Mouse (Mus musculus): Measurements from ENCODE around the gene Kmt2e.

DNA sequence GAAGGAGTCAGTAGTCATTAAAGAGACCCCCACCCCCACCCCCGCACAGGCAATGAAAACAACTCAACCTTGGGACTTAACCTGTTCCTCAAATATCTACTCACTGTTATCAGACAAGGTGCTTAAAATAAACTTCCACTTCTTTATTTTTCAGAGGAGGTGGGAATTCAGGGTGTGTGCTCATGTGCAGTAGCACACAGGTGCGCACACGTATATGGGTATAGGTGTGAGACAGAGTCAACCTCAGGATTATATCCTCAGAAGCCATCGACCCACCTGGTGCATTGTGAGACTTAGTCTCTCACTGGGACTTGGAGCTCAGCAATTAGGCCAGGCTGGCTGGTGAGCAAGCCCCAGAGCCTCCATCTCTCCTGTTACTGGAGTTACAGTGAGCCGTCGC lies 96.9 kb downstream of the Kmt2e start:
- TF ChIP-seq CTCF (conservative IDR thresholded peaks at IDR 0.05; ENCODE audit: low read length) (no peak), NANOG (IDR thresholded peaks at IDR 0.05; ENCODE audit: borderline replicate concordance, low read length) (no peak), POU5F1 (IDR thresholded peaks at IDR 0.05; ENCODE audit: borderline replicate concordance, low read length) (no peak)
